Mouse (Mus musculus) lung, embryonic 15.5 days (tissue): Measurements from ENCODE around the gene Dntt. TPM values are rescaled to one million over a fixed set of nuclear protein-coding genes. Genes with fewer than 3 reads are reported as not detected.

Experiments used
- ATAC-seq: fragments of 200-750 bp; cut with Nextera tagmentation; 2 replicates; pipeline ENCODE4 v1.8.0; 2017; ENCODE audit warnings: moderate number of reproducible peaks, borderline replicate concordance; ENCODE audit not compliant: low FRiP score, low TSS enrichment; ENCODE audit errors: extremely low read depth
- H3K27ac ChIP-seq: fragments of 300-500 bp; sonication (generic); 2 replicates; pipeline ENCODE4 v1.5.1; 2015; ENCODE audit warnings: moderate library complexity, mild to moderate bottlenecking, inconsistent platforms
- H3K27me3 ChIP-seq: fragments of 300-500 bp; sonication (generic); 2 replicates; pipeline ENCODE4 v1.6.1; 2015; ENCODE audit warnings: inconsistent platforms
- H3K36me3 ChIP-seq: fragments of 300-500 bp; sonication (generic); 2 replicates; pipeline ENCODE4 v1.6.1; 2015; ENCODE audit warnings: inconsistent platforms
- H3K4me1 ChIP-seq: fragments of 300-500 bp; sonication (generic); 2 replicates; pipeline ENCODE4 v1.6.1; 2015; ENCODE audit warnings: inconsistent platforms
- H3K4me2 ChIP-seq: fragments of 300-500 bp; sonication (generic); 2 replicates; pipeline ENCODE4 v1.6.1; 2015; ENCODE audit warnings: inconsistent platforms, mild to moderate bottlenecking, moderate library complexity
- H3K4me3 ChIP-seq: fragments of 300-500 bp; sonication (generic); 2 replicates; pipeline ENCODE4 v1.5.1; 2015; ENCODE audit warnings: mild to moderate bottlenecking, inconsistent platforms
- H3K9ac ChIP-seq: fragments of 300-500 bp; sonication (generic); 2 replicates; pipeline ENCODE4 v1.6.1; 2015; ENCODE audit warnings: inconsistent platforms
- H3K9me3 ChIP-seq: fragments of 300-500 bp; sonication (generic); 2 replicates; pipeline ENCODE4 v1.6.1; 2016; ENCODE audit warnings: inconsistent platforms
- WGBS: fragments of 180-500 bp; shearing (Covaris S2); methylation state at CpG from one replicate; pipeline ENCODE4 v1.1.7; 2015; 5-methylcytosine and 5-hydroxymethylcytosine counted together
- polyA plus RNA-seq: library from polyadenylated mRNA; unstranded; fragments of >200 nt; fragmentation: Nextera tagmentation; extraction: Ambion mirVana; gene quantifications from 2 replicates; pipeline ENCODE4 v1.2.1, GENCODE M21; 2015

Gene Dntt
- polyA plus RNA-seq, 1 experiment from 2014 or later = 0.19 TPM

DNA sequence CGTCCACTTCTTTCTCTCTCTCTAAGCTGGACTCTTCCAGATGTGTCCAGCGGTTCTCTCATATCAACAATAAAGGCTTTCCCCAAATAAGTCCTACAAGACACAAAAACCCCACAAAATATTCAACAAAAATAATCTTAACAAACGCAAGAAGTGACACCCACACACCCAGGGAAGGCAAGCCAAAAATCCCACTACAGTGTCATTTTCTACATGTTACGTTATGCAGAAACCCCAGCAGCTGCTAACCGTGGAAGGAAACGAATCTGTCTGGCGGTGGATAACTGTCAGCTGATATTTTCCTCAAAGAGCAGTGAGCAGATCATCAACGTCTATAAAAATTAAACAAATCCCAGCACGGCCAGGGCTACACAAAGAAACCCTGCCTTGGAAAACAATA, 15.1 kb upstream of the Dntt start:
- Histone ChIP-seq H3K9me3 (no peaks in the 10 kb centered on the region), H3K27ac (no peak overlapping the region), H3K4me2 (no peak overlapping the region), H3K4me3 (no peak overlapping the region), H3K9ac (no peak overlapping the region), H3K27me3 (0 out of 2 replicates have a peak, but pooled peaks cover 4% of the 10 kb centered on the region), H3K36me3 (no peaks in the 10 kb centered on the region), H3K4me1 (peaks cover 15% of the 10 kb centered on the region)
- no peak for ATAC-seq
- 12% methylated on average over 9 of the region's 9 CpGs for WGBS

DNA sequence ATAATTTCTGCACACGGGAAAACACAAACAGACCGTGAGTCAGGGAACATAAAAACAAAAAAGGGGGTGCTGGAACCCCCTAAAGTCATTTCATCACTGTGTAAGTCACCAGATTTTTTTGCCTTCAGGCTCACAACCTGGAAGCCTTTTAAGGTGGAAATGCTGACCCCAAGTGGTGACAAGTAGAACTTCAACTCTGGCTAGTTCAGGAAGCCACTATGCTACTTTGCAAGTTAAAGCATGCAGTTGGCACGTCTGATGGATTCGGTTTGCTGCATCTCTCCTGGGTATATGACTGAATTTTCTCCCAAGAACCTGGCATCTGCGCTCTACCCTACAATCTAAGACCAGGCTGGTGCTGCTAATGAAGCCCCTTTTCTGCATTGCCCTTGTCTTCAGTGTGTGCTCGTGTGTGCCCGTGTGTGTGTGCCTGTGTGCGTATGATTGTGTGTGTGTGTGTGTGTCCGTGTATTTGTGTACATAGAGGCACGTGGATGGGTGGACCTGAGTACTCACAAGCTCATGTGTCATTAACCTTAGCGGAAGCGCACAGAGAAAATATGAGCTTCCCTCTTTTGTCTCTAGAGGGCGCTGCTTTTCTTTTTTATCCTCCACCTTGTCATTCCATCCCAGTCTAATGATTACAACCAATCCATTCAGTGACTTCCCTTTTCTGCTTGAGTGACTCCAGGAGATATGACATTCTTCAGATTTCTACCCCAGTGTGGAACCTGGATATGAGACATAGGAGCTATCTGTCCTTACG, 12.9 kb upstream of the Dntt start:
- Histone ChIP-seq H3K4me3 (no peak overlapping the region), H3K27me3 (peaks cover 6% of the 10 kb centered on the region; the same call in 1 of the 2 replicates), H3K9me3 (no peaks in the 10 kb centered on the region), H3K27ac (no peak overlapping the region), H3K9ac (no peak overlapping the region), H3K4me2 (peak overlapping the region; percentile 44), H3K4me1 (peaks cover 15% of the 10 kb centered on the region), H3K36me3 (no peaks in the 10 kb centered on the region)
- ATAC-seq = no peak
- WGBS = 17% methylated on average over 14 of the region's 14 CpGs

DNA sequence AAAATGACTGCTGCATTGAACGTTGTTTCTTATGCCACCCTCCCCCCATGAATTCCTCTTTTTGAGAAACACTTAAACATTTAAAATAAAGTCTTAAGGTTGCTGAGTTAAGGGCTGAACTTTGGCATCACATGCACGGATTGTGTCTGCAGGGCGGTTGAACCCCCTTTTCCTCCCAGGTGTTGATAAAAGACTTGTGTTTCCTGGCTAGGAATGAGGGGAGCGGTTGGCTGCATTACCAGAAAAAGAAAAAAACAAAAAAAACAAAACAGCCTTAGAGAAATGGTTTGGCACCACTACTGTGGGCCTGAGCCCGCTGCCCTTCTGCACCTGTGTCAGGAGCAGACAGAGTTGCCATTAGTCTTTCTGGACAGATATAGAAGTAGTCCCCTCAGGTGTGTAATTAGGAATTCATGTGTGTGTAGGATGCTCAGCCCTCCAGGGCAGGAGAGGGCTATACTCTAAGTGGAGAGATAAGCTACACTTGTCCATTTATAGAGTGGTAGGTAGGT, 9.9 kb upstream of the Dntt start:
- no peak overlapping the region for H3K9ac ChIP-seq
- no peak for ATAC-seq
- no peak overlapping the region for H3K4me2 ChIP-seq
- H3K4me1 ChIP-seq = peaks cover 3% of the 10 kb centered on the region; the same call in 1 of the 2 replicates
- no peak overlapping the region for H3K27ac ChIP-seq
- no peak overlapping the region for H3K4me3 ChIP-seq
- no peaks in the 10 kb centered on the region for H3K36me3 ChIP-seq
- 63% methylated on average over 5 of the region's 5 CpGs for WGBS
- H3K9me3 ChIP-seq = no peaks in the 10 kb centered on the region
- peaks cover 6% of the 10 kb centered on the region; the same call in 1 of the 2 replicates for H3K27me3 ChIP-seq

DNA sequence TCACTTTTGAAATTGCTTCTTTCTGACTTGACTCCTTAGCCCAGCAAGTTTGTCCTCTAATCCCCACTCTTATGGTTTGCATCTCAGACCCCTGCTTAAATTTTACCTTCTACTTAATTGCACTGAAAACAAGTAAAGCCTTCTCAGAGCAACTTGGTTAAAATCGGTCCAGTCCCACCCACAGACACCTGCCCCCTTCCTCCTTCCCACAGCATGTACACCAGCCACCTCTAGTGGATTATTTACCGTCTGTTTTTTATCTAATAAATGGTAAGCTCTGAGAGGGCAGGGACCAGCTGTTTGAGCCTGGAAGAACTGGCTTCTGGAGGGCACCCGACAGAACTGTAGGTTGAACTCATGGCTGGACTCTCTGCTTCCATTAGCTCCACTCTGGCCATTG, 8.5 kb upstream of the Dntt start:
- Histone ChIP-seq H3K4me2 (no peak overlapping the region), H3K36me3 (no peaks in the 10 kb centered on the region), H3K27me3 (peaks cover 6% of the 10 kb centered on the region; the same call in 1 of the 2 replicates), H3K4me1 (peaks cover 3% of the 10 kb centered on the region; the same call in 1 of the 2 replicates), H3K9me3 (no peaks in the 10 kb centered on the region), H3K9ac (no peak overlapping the region), H3K27ac (no peak overlapping the region), H3K4me3 (no peak overlapping the region)
- ATAC-seq = no peak
- 47% methylated on average over 3 of the region's 3 CpGs for WGBS

DNA sequence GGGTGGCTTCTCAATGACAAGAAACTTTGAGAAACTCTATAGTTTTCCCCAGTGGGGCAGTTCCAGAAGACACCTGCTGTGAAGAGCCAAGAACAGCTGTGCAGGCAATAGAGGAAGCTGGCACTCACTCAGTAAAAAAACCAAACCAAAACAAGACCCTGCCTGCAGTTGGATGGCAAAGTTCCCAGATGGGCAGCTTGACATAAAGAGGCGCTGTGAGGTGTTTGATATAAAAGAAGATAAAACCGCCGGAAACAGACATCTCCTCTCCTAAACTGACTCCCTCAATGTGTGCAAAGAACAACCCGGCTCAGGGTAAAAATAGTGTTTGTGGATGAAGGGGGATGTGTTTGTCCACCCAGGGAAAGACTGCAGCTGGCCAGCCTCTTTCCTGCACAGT, 6.8 kb upstream of the Dntt start:
- Histone ChIP-seq H3K9me3 (no peaks in the 10 kb centered on the region), H3K4me1 (no peaks in the 10 kb centered on the region), H3K4me2 (no peak overlapping the region), H3K36me3 (no peaks in the 10 kb centered on the region), H3K4me3 (no peak overlapping the region), H3K27ac (no peak overlapping the region), H3K9ac (no peak overlapping the region), H3K27me3 (peaks cover 6% of the 10 kb centered on the region; the same call in 1 of the 2 replicates)
- no peak for ATAC-seq
- 60% methylated on average over 4 of the region's 4 CpGs for WGBS

DNA sequence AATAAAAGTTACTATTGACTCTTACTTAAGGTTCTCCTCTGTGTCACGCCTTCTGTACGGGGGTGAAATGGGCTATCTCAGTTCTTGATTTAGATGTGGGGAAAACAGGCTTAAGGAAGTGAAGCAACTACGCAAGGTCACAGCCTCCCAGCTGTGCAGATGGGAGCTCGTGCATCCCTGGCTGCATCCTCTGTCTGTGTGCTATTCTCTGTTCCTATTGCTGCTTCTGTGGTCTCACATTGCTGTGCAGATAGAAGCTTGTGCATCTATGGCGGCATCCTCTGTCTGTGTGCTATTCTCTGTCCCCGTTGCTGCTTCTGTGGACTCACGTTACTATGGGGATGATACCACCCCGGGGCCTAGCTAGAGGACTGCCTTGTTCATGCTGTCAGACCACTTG, 2.5 kb upstream of the Dntt start:
- Histone ChIP-seq H3K4me3 (no peak overlapping the region), H3K9me3 (no peaks in the 10 kb centered on the region), H3K36me3 (no peaks in the 10 kb centered on the region), H3K27ac (no peak overlapping the region), H3K27me3 (no peaks in the 10 kb centered on the region), H3K9ac (no peak overlapping the region), H3K4me2 (no peak overlapping the region), H3K4me1 (no peaks in the 10 kb centered on the region)
- 85% methylated on average over 8 of the region's 8 CpGs for WGBS
- no peak for ATAC-seq

DNA sequence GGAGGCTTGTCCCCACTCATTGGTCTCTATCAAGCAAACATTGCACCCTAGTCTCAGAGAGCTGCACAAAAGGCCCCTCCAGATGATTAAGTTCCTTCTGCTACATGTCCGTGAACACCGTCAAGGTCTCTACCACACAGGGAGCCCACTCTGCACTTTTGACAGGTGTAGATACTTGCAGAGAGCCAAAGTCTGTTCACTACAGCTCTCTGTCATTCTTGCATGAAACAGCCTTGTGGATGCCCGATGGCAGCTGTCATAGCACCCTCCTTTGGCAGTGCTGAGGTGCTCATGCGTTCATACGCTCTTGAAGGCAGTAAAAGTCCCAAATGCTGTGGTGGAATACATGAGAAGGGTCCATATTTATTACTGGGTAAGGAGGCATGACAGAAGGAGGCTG, 2.1 kb upstream of the Dntt start:
- Histone ChIP-seq H3K9me3 (no peaks in the 10 kb centered on the region), H3K27me3 (no peaks in the 10 kb centered on the region), H3K36me3 (no peaks in the 10 kb centered on the region), H3K9ac (no peak overlapping the region), H3K4me1 (no peaks in the 10 kb centered on the region), H3K4me3 (no peak overlapping the region), H3K4me2 (no peak overlapping the region), H3K27ac (no peak overlapping the region)
- WGBS = 88% methylated on average over 5 of the region's 5 CpGs
- ATAC-seq = no peak

DNA sequence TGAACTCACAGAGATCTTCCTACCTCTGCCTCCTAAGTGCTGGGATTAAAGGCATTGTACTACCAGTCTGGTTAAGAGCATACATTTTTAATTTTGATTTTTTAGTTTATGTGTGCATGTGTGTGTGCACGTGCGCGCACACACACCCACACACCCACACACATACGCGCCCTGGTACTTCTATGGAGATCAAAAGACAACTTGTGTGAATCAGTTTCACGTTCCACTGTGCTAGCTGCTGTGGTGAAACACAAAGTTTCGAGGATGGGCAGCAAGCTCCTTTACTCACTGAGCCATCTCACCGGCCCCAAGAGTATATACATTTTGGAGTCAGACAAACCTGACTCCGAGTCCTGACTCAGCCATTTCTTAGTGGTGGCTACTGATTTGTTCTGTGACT, 1.5 kb upstream of the Dntt start:
- H3K4me2 ChIP-seq = no peak overlapping the region
- 88% methylated on average over 9 of the region's 9 CpGs for WGBS
- H3K9ac ChIP-seq = no peak overlapping the region
- no peak for ATAC-seq
- no peaks in the 10 kb centered on the region for H3K4me1 ChIP-seq
- no peak overlapping the region for H3K4me3 ChIP-seq
- no peak overlapping the region for H3K27ac ChIP-seq
- H3K36me3 ChIP-seq = no peaks in the 10 kb centered on the region
- no peaks in the 10 kb centered on the region for H3K9me3 ChIP-seq
- H3K27me3 ChIP-seq = no peaks in the 10 kb centered on the region

DNA sequence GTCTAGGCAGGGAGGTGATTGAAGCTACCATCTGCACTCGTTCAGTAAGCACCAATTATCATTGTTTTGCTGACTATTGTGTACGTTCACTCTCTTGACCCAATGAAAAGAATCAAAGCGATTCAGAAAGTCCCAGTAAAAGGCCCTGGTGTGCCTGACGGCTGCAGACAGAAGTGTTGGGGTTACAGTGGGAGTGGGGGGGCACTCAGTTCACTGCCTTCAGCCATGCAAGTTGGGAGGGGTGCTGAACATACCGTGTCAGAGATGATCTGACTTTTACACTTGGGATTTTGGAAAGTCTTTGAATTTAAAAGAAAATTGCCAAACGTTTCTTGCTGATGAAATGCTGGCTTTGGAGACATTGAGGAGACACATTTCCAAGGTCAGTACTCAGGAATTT, 1.1 kb downstream of the Dntt start:
- Histone ChIP-seq H3K4me1 (no peaks in the 10 kb centered on the region), H3K27ac (no peak overlapping the region), H3K9ac (no peak overlapping the region), H3K4me2 (no peak overlapping the region), H3K27me3 (no peaks in the 10 kb centered on the region), H3K36me3 (no peaks in the 10 kb centered on the region), H3K9me3 (no peaks in the 10 kb centered on the region), H3K4me3 (no peak overlapping the region)
- 50% methylated on average over 6 of the region's 6 CpGs for WGBS
- ATAC-seq = no peak

DNA sequence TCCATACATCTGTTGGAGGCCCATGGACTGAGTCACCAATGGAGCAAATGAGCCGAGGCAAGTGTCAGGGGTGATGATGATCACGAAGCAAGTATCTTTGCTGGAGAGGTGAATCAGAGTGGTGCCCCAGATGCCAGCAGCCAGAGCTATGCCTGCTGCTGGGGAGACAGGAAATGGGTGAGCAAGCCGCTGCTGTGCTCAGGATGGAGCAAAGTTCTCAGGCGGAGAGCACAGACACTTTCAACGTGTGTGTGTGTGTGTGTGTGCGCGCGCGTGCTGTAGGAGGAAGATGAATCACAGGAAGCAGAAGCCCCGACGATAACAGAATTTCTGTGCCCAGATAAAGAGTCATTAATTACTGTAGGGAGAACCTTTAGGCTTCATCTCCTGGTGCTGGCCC, 1.9 kb downstream of the Dntt start:
- H3K36me3 ChIP-seq = no peaks in the 10 kb centered on the region
- H3K9me3 ChIP-seq = no peaks in the 10 kb centered on the region
- H3K9ac ChIP-seq = no peak overlapping the region
- H3K4me1 ChIP-seq = no peaks in the 10 kb centered on the region
- H3K27ac ChIP-seq = no peak overlapping the region; the same call in 1 of the 2 replicates
- no peak overlapping the region for H3K4me2 ChIP-seq
- 43% methylated on average over 11 of the region's 11 CpGs for WGBS
- H3K27me3 ChIP-seq = no peaks in the 10 kb centered on the region
- no peak overlapping the region for H3K4me3 ChIP-seq
- 0 out of 2 replicates have a peak, but pooled peaks have one; percentile 31 for ATAC-seq

DNA sequence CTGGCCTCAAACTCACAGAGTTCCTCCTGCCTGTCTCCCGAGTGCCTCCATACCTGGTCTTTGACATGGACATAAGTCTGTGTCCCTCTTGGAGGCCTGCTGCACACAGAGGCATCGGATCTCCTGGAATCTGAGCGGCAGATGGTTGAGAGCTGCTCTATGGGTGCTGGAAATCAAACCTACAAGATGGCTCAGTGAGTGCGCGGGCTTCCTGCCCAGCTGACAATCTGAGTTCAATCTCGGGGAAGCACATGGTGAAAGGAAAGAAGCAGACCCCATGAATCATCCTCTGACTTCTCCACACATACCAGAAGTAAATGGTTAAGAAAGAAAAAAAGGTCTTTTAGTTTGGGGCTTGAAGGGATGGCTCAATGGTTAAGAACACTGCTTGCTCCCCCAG, 2.8 kb downstream of the Dntt start:
- Histone ChIP-seq H3K27ac (no peak overlapping the region), H3K36me3 (no peaks in the 10 kb centered on the region), H3K27me3 (no peaks in the 10 kb centered on the region), H3K9ac (no peak overlapping the region), H3K4me3 (no peak overlapping the region), H3K4me1 (no peaks in the 10 kb centered on the region), H3K9me3 (no peaks in the 10 kb centered on the region), H3K4me2 (no peak overlapping the region)
- no peak for ATAC-seq
- WGBS = 69% methylated on average over 6 of the region's 6 CpGs

DNA sequence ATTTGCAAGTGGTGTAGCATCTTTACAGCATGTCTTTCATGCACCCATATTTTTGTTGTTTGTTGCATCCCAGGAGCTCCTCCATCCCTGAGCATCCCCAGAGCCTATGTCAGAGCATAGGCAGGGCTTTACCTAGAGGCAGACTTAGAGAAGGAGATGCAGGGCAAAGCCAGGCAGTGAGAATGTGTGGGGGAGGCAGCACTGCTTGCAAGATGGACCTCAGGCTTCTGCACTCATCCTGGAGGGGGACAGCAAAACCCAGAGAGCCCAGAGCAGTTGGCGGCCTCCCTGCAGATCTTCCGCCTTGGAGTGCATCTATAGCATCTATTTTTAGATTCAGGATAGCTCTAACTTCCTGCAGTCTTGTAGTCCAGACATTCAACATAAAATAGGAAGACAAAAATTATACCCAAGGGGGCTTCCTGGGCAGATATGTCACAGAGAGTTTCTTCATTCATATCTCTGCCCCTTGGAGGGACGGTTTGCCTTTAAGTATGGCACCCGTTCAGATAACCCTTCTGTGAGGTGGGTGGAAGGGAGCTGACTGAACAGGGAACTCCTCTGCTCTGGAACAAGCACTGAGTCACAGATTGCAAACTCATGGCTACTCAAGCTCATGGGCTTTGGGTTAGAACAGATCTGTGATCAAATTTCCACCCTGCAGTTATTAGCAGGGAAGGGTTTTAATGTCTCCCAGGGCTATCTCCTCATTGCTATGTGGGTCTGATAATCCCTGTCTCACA, 6.9 kb downstream of the Dntt start:
- no peak for ATAC-seq
- Histone ChIP-seq H3K36me3 (no peaks in the 10 kb centered on the region), H3K4me3 (no peak overlapping the region), H3K9ac (no peak overlapping the region), H3K4me2 (no peak overlapping the region), H3K27ac (no peak overlapping the region), H3K9me3 (no peaks in the 10 kb centered on the region), H3K4me1 (no peaks in the 10 kb centered on the region), H3K27me3 (no peaks in the 10 kb centered on the region)
- 43% methylated on average over 4 of the region's 4 CpGs for WGBS
